Mouse (Mus musculus) myocyte (in vitro differentiated cells): Measurements from ENCODE around the gene 2310061I04Rik. TPM values are rescaled to one million over a fixed set of nuclear protein-coding genes. Genes with fewer than 3 reads are reported as not detected.

Source experiments
- H3K27me3 ChIP-seq: one replicate; pipeline ENCODE4 v1.6.1; 2011; ENCODE audit not compliant: control insufficient read depth, insufficient read depth, insufficient read length
- H3K36me3 ChIP-seq: one replicate; pipeline ENCODE4 v1.6.1; 2011; ENCODE audit not compliant: control insufficient read depth, insufficient read depth
- H3K4me2 ChIP-seq: one replicate; pipeline ENCODE4 v1.6.1; 2011; ENCODE audit warnings: low read depth, control low read depth
- H3K4me3 ChIP-seq: one replicate; pipeline ENCODE4 v1.5.1; 2011; ENCODE audit warnings: mild to moderate bottlenecking, control low read depth, moderate library complexity
- H3K79me2 ChIP-seq: one replicate; pipeline ENCODE4 v1.6.1; 2011; ENCODE audit not compliant: control insufficient read depth, insufficient read depth
- H3ac ChIP-seq: one replicate; pipeline ENCODE4 v1.6.1; 2011; ENCODE audit not compliant: control insufficient read depth, insufficient read length
- CEBPB ChIP-seq: IDR thresholded peaks from 2 replicates; pipeline ENCODE4 v1.6.1; 2011; ENCODE audit warnings: mild to moderate bottlenecking, moderate library complexity; ENCODE audit not compliant: poor library complexity, insufficient read depth, severe bottlenecking
- E2F4 ChIP-seq: IDR thresholded peaks from one replicate; pipeline ENCODE4 v1.6.1; 2011; ENCODE audit warnings: mild to moderate bottlenecking, control low read depth, moderate library complexity; ENCODE audit not compliant: insufficient read depth
- MAX ChIP-seq: IDR thresholded peaks from one replicate; pipeline ENCODE4 v1.6.1; 2011; ENCODE audit warnings: low read depth, mild to moderate bottlenecking, control low read depth
- MYOD1 ChIP-seq, 3 experiments: IDR thresholded peaks; one replicate each; pipeline ENCODE4 v1.6.1; 2011; ENCODE audit warnings: control low read depth in 2 of 3, low read depth in 2 of 3, mild to moderate bottlenecking in 2 of 3, moderate library complexity in 1 of 3; ENCODE audit not compliant: insufficient read length in 2 of 3, control insufficient read depth in 1 of 3
- MYOG ChIP-seq, 3 experiments: IDR thresholded peaks; one replicate each; pipeline ENCODE4 v1.6.1; 2011; ENCODE audit warnings: control low read depth in 2 of 3, low read depth in 2 of 3, mild to moderate bottlenecking in 2 of 3; ENCODE audit not compliant: insufficient read length in 2 of 3, control insufficient read depth in 1 of 3, insufficient read depth in 1 of 3
- POLR2A ChIP-seq: IDR thresholded peaks from one replicate; pipeline ENCODE4 v1.6.1; 2011; ENCODE audit warnings: low read depth, mild to moderate bottlenecking, control low read depth, moderate library complexity; ENCODE audit not compliant: insufficient read length
- POLR2AphosphoS2 ChIP-seq: IDR thresholded peaks from one replicate; pipeline ENCODE4 v1.6.1; 2011; ENCODE audit warnings: low read depth, control low read depth; ENCODE audit not compliant: insufficient read length
- REST ChIP-seq: IDR thresholded peaks from one replicate; pipeline ENCODE4 v1.6.1; 2011; ENCODE audit warnings: mild to moderate bottlenecking, control low read depth, moderate library complexity; ENCODE audit not compliant: insufficient read depth, insufficient read length
- SRF ChIP-seq: IDR thresholded peaks from one replicate; pipeline ENCODE4 v1.6.1; 2011; ENCODE audit warnings: low read depth; ENCODE audit not compliant: control insufficient read depth, insufficient read length
- TCF12 ChIP-seq: IDR thresholded peaks from one replicate; pipeline ENCODE4 v1.6.1; 2011; ENCODE audit warnings: mild to moderate bottlenecking, control low read depth; ENCODE audit not compliant: poor library complexity, insufficient read depth, severe bottlenecking
- TCF3 ChIP-seq: IDR thresholded peaks from one replicate; pipeline ENCODE4 v1.6.1; 2011; ENCODE audit warnings: low read depth, control low read depth; ENCODE audit not compliant: insufficient read length
- USF1 ChIP-seq: IDR thresholded peaks from one replicate; pipeline ENCODE4 v1.6.1; 2011; ENCODE audit warnings: low read depth, mild to moderate bottlenecking, control low read depth, moderate library complexity
- polyA plus RNA-seq: library from polyadenylated mRNA; unstranded; fragments of >200 nt; fragmentation: generic; extraction: Trizol; gene quantifications from one replicate; pipeline ENCODE4 v1.2.1, GENCODE M21; 2012; ENCODE audit warnings: missing spikeins

Gene 2310061I04Rik
- polyA plus RNA-seq, 1 experiment = 33.7 TPM

DNA sequence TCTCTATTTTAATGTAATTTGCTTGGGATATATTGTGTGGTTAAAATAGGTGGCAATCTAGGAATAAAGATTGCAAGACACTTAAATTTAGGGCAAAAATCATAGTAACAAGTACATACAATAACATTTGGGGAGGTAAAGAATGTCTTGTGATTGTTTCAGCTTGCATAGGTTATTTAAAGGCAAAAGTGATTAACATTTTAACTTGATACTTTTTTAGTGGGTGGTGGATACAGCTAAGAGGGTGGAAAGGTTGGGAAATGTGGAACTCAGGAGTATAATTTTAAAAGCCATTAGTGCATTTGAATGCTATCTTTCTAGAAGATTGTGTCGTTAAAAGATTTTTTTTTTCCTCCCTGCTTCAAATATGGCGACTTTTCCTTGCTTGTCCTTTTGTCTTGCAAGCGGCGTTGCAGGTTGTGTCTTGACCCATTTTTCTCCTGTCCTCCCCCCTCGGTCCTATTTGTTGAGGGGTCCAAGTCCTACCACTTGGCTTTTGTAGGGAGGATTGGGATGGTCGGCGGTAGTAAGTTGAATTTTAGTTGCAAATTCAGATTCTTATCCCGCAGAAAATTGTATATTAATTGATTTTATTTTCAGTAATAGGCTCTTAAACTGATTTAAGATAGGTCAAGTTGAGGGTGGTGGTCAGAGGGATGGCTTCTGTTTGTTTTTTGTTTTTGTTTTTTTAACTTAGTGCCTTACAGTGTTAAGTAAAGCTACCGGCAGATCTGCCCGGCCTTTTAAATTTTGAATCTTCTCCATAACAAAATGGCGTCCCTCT, 21.2 kb upstream of the 2310061I04Rik start:
- peak overlapping the region; percentile 96 for H3K4me3 ChIP-seq
- H3K79me2 ChIP-seq = peaks cover 51% of the 10 kb centered on the region
- H3K27me3 ChIP-seq = no peaks in the 10 kb centered on the region
- TF ChIP-seq TCF3 = no peak
- TF ChIP-seq MYOD1 (IDR thresholded peaks at IDR 0.05; ENCODE audit: control insufficient read depth in 1 of 3, insufficient read length in 2 of 3, low read depth in 2 of 3) = no peak
- peak; percentile 49 for TF ChIP-seq POLR2A
- no peak for TF ChIP-seq REST
- TF ChIP-seq SRF = no peak
- TF ChIP-seq USF1 = no peak
- TF ChIP-seq TCF12 = no peak
- peak; percentile 95 for TF ChIP-seq POLR2AphosphoS2
- TF ChIP-seq CEBPB = no peak
- H3K4me2 ChIP-seq = peak overlapping the region; percentile 97
- H3K36me3 ChIP-seq = peaks cover 26% of the 10 kb centered on the region
- H3ac ChIP-seq = peak overlapping the region; percentile 92

DNA sequence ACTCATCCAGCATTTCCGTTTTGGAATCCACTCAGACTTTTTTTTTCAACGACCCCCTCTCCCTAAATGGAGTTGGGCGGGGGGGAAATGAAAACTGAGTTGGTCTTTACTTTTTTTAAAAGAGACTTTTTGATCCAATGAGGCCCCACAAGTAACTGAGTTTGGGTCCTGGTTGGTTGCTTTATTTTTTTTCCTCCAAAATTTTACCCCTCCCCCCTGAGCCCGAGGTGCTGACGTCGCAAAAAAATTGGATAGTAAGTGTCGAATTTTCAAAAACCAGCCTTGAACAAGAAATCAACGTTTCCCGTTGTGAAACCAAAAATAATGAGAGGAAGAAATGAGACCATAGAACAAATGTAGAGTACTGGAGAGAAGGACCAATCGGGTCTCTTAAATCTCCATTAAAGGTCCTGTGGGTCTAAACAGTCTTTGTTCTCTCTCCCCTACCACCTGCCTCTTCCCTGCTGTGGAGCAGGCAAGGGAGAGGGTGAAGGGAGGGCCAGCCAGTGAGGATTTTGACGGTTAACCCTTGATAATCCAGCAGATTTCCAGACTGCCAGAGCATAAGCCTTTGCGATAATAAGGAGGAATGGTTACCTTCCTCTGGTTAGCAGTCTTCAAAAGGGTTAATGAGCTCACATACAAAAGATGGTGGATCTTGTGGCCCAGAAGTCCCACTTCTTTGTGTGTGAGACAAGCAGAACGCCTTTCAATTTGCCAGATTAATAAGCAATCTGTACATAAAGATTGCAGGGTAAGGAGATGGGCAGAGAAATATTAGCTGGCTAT, 20.4 kb upstream of the 2310061I04Rik start:
- Histone ChIP-seq H3K27me3 (no peaks in the 10 kb centered on the region), H3K36me3 (peaks cover 29% of the 10 kb centered on the region)
- TF ChIP-seq POLR2AphosphoS2 = peak; percentile 95
- TF ChIP-seq POLR2A = peak; percentile 51
- no peak for TF ChIP-seq MAX

DNA sequence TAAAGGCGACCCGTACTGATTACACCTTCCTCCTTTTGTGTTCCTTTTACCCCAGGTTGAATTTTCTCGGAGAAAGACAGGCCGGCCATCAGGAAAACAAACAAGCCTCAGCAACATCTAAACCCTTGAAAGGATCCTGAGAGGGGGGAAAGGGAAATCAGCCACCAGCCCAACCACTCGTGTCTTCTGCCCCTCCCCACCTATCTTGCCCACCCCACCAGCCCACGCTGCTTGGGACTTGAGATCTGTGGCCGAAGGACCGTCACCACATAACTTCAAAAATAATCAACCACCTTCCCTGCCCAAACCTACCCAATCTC, 19.9 kb upstream of the 2310061I04Rik start:
- peaks cover 54% of the 10 kb centered on the region for H3K79me2 ChIP-seq
- peak overlapping the region; percentile 97 for H3K4me2 ChIP-seq
- TF ChIP-seq USF1 (no peak), POLR2A (no peak), MYOG (IDR thresholded peaks at IDR 0.05; ENCODE audit: control insufficient read depth in 1 of 3, insufficient read depth in 1 of 3, insufficient read length in 2 of 3, low read depth in 2 of 3) (no peak), REST (no peak), E2F4 (no peak), TCF3 (no peak), CEBPB (no peak), POLR2AphosphoS2 (no peak), SRF (no peak)
- H3ac ChIP-seq = peak overlapping the region; percentile 92
- H3K27me3 ChIP-seq = no peaks in the 10 kb centered on the region
- H3K4me3 ChIP-seq = peak overlapping the region; percentile 96
- peaks cover 34% of the 10 kb centered on the region for H3K36me3 ChIP-seq

More for the DNA sequence above, 20.4 kb upstream of the 2310061I04Rik start:
- peak overlapping the region; percentile 92 for H3ac ChIP-seq
- H3K4me2 ChIP-seq = peak overlapping the region; percentile 97
- H3K4me3 ChIP-seq = peak overlapping the region; percentile 96
- peaks cover 52% of the 10 kb centered on the region for H3K79me2 ChIP-seq

DNA sequence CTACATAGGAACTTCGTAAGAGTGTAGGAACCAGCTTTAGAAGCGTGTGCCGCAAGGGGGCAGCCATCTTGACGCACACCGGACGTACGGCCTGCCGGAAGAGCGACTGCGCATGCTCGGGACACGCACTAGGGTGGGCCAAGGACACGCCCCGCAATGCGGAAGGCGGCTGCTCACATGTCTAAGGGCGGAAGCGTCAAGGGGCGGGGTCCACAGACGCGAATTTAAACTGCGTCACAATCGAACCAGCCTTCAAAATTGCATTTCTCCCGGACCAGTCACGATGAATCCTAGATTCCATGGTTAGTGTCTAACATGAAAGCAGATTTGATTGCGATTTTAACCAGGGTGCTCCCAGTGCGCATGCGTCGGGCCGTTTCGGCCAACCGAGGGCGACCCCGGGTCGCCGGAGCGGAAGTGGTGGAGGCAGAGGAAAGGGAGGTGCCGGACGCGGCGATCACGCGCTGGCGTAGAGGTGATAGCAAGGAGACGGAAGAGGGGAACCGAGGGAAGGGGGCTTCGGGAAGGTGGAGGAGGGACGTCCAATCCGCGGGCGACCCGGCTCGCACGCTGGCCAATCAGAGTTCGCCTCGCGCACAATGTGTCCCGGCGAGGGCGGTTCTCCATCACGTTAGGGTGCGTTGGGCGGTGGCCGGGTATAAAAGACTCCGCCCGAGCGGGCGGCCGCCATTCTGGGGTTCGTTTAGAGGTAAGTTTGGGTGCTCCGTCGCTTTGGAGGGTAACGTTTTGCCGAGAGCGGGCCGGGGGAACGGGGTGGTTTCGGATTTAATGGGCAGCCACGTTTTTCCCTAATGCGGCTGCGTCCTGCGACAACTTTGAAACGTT, 19.3 kb upstream of the 2310061I04Rik start, which contains the start of the genes Mrps18b and Ppp1r10:
Mrps18b (minus strand) TSS at position 93 of the 846 bp plus-strand sequence.
Ppp1r10 (plus strand) TSS at position 138 of the 846 bp plus-strand sequence.
- H3K79me2 ChIP-seq = peaks cover 54% of the 10 kb centered on the region
- peaks cover 35% of the 10 kb centered on the region for H3K36me3 ChIP-seq

More for the DNA sequence above, 19.3 kb upstream of the 2310061I04Rik start, which contains the start of the genes Mrps18b and Ppp1r10:
- Histone ChIP-seq H3ac (peak within 1 kb of the TSS; percentile 92), H3K4me3 (peak within 1 kb of the TSS; percentile 96), H3K27me3 (no peaks in the 10 kb centered on the region), H3K4me2 (peak within 1 kb of the TSS; percentile 97)
- peak; percentile 47 for TF ChIP-seq REST
- TF ChIP-seq TCF3 = no peak
- no peak for TF ChIP-seq CEBPB
- no peak for TF ChIP-seq E2F4
- peak; percentile 68 for TF ChIP-seq MAX
- TF ChIP-seq POLR2AphosphoS2 = peak; percentile 84
- TF ChIP-seq MYOG (IDR thresholded peaks at IDR 0.05; ENCODE audit: control insufficient read depth in 1 of 3, insufficient read depth in 1 of 3, insufficient read length in 2 of 3, low read depth in 2 of 3) = no peak
- no peak for TF ChIP-seq TCF12
- TF ChIP-seq USF1 = peak; percentile 65
- no peak for TF ChIP-seq MYOD1 (IDR thresholded peaks at IDR 0.05; ENCODE audit: control insufficient read depth in 1 of 3, insufficient read length in 2 of 3, low read depth in 2 of 3)
- peak; percentile 81 for TF ChIP-seq POLR2A
- TF ChIP-seq SRF = peak; percentile 47
